Comparison of ENCODE assay signal across 9 mouse cellular contexts in the genomic region with DNA sequence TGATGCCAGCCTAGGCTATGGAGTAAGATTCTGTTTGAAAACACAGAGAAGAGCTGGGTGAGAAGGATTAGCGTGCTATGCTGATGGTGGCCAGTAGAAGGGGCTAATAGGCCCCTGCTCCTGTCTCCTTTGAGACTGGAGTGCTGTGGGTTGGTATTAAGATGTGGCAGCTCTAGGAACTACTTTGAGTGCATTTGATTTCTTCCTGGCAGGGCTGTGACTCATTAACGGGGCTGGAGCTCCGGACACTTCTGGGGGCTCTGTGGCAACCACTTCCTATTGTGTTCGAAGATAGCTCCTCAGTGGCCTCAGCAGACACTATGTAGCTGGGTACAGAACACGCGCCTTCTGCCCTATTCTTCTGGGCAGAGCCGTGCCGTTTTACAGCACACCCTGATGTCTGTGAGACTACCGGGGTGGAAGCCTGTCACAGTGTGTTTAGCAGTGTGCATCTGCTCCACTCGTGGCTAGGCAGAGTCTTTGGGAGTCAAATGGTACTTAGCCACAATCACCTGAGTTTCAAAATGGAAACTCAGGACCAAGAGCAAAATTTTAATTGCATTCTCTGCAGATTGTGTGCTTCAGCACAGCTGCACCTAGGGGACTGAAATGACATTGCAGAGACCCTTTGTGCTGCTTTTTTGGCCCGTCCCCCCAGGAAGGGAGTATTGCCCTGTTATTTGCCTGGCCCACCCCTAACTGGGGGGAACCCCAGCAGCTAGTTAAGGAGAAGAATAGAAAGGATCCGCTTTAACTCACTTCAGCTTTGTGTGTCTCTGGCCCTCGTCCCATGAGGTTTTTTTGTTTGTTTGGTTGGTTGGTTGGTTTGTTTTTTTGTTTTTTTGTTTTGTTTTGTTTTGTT. TPM values are rescaled to one million over a fixed set of nuclear protein-coding genes. Genes with fewer than 3 reads are reported as not detected.
DNase-seq lines count a peak whose midpoint lies in the region; ATAC-seq and TF ChIP-seq lines count a peak whose summit lies in the region.
"Had no signal": no experiment of that assay in that cellular context is flagged by ENCODE, and none has a peak within 500 bp of the region (broad histone marks: within the 10 kb centered on the region; RNA-seq: fewer than 3 reads in every experiment).

No protein-coding gene starts in this region.

- no peak overlapping the region for H3K9ac ChIP-seq in heart, adult 2 months (ENCODE audit: low read depth, low read length)
- H3K9ac ChIP-seq: heart, embryonic 13.5 days had no signal

- no peak for DNase-seq in heart, adult 2 months
- DNase-seq in heart, postnatal 36 days, result no peak
- peak; percentile 46 to 48 for DNase-seq in B cell, adult 2 months
- peak; percentile 24 for DNase-seq in brain, embryonic 14.5 days (ENCODE audit: low read depth)
- DNase-seq in adrenal gland, adult (ENCODE audit: inconsistent age in 2 of 2, low spot score in 1 of 2), result no peak
- DNase-seq in kidney, postnatal 4 days, result no peak
- DNase-seq in heart, postnatal 25 days (ENCODE audit: low spot score), result no peak

- H3K27ac ChIP-seq in heart, adult 2 months, result no peak overlapping the region
- H3K27ac ChIP-seq: heart, embryonic 13.5 days had no signal

- TF ChIP-seq CTCF in heart, adult 2 months (IDR thresholded peaks at IDR 0.05), result peak; percentile 25; the same call in 1 of the 2 replicates
- TF ChIP-seq CTCF in brain, embryonic 14.5 days (IDR thresholded peaks at IDR 0.05; ENCODE audit: borderline replicate concordance, extremely low read depth, insufficient read depth, insufficient read length), result peak; percentile 36; the same call in 1 of the 2 replicates

- H3K79me2 ChIP-seq in heart, adult 2 months (replicated peaks; ENCODE audit: control insufficient read depth, insufficient read depth, low read length), result no peaks in the 10 kb centered on the region

- no peak for TF ChIP-seq EP300 in heart, adult 2 months (IDR thresholded peaks at IDR 0.05; ENCODE audit: insufficient read depth, low read depth, low read length)

- peak; percentile 77 for ATAC-seq in megakaryocyte progenitor cell, adult 5-6 weeks (replicated peaks; ENCODE audit: poor library complexity)

- 63% methylated on average over 13 of the region's 13 CpGs for WGBS in heart, adult 2 months

- intact Hi-C loops in heart, adult 2 months (cut with DNase I), result no loop called here
- intact Hi-C loops in heart, postnatal 36 days (cut with DNase I), result loop anchor here (10.0 kb wide), 1 partner anchor 284 kb away; no protein-coding TSS in a partner anchor
- intact Hi-C loops in heart, postnatal 25 days (cut with DNase I), result loop anchor here (5.0 kb wide), 1 partner anchor 97 kb away; no protein-coding TSS in a partner anchor

- H3K4me1 ChIP-seq in heart, adult 2 months (ENCODE audit: control insufficient read depth, insufficient read depth, low read length), result no peaks in the 10 kb centered on the region
- H3K4me1 ChIP-seq: heart, embryonic 13.5 days had no signal

- H3K4me3 ChIP-seq in heart, adult 2 months, result no peak overlapping the region
- H3K4me3 ChIP-seq: heart, embryonic 13.5 days had no signal

- no peaks in the 10 kb centered on the region for H3K27me3 ChIP-seq in heart, adult 2 months (ENCODE audit: control insufficient read depth, insufficient read depth, low read length)

- no peak for TF ChIP-seq POLR2A in heart, adult 2 months (IDR thresholded peaks at IDR 0.05; ENCODE audit: insufficient read depth, low read depth, low read length)
- no peak for TF ChIP-seq POLR2A in brain, embryonic 14.5 days (IDR thresholded peaks at IDR 0.05; ENCODE audit: borderline replicate concordance, extremely low read depth, insufficient read depth, insufficient read length, poor library complexity, severe bottlenecking)

- no peaks in the 10 kb centered on the region for H3K36me3 ChIP-seq in heart, adult 2 months (ENCODE audit: control insufficient read depth, insufficient read depth, low read length)
- H3K36me3 ChIP-seq: heart, embryonic 13.5 days had no signal

RNA-seq across cellular contexts. Expression of a gene that starts 26.6 kb away (rescaled TPM):
- not detected for total RNA-seq in heart, adult 2 months (2021)
- 0.06 and 0.86 TPM in 2 replicates for polyA plus RNA-seq in heart, adult 2 months (2012; rRNA removed)
- total RNA-seq in heart, postnatal 36 days (2021), result not detected
- 0.05 and 0.14 TPM in 2 replicates for polyA plus RNA-seq in brain, embryonic 14.5 days (2012; rRNA removed)
- total RNA-seq in megakaryocyte progenitor cell, adult 5-6 weeks (2015), result 0.15 TPM in 1 of 2 replicates, not detected in the other
- 0.10 TPM in 1 of 2 replicates, not detected in the other for total RNA-seq in megakaryocyte progenitor cell, adult 5-6 weeks (2017)
- not detected for total RNA-seq in heart, postnatal 25 days (2021)

RNA-seq across cellular contexts. Expression of a gene that starts 54.5 kb away (rescaled TPM):
- 1 to 10 TPM; 1.1 to 1.4 TPM for total RNA-seq in heart, adult 2 months (2021)
- polyA plus RNA-seq in heart, adult 2 months (2012; rRNA removed), result 1.00 and 1.9 TPM in 2 replicates
- 1 to 10 TPM; 1.9 to 2.6 TPM for total RNA-seq in heart, postnatal 36 days (2021)
- 0.83 and 1.1 TPM in 2 replicates for polyA plus RNA-seq in brain, embryonic 14.5 days (2012; rRNA removed)
- 2.6 and 3.2 TPM in 2 replicates for total RNA-seq in megakaryocyte progenitor cell, adult 5-6 weeks (2015)
- 0.91 and 1.5 TPM in 2 replicates for total RNA-seq in megakaryocyte progenitor cell, adult 5-6 weeks (2017)
- 1 to 10 TPM; 1.4 to 1.6 TPM for total RNA-seq in heart, postnatal 25 days (2021)

Comparison
In these comparisons a context has a peak if more than half of its experiments do, and no peak if none do; other contexts are left out.
1. DNase-seq: peak in B cell, adult 2 months (2 of 2) and brain, embryonic 14.5 days (single experiment); none in heart, adult 2 months (0 of 2), heart, postnatal 36 days (0 of 2), adrenal gland, adult (0 of 2), kidney, postnatal 4 days (0 of 2) and heart, postnatal 25 days (single experiment).